Mouse (Mus musculus) lung, adult 2 months (tissue): ENCODE data around the gene Cchcr1. TPM values are rescaled to one million over a fixed set of nuclear protein-coding genes. Genes with fewer than 3 reads are reported as not detected.

Source experiments
- DNase-seq: peaks from one replicate; pipeline ENCODE4 v3.0.0; 2022
- H3K4me1 ChIP-seq: fragments of 200-500 bp; 2 replicates; pipeline ENCODE4 v1.6.1; 2011; ENCODE audit warnings: low read length; ENCODE audit not compliant: control insufficient read depth, insufficient read depth
- H3K4me3 ChIP-seq: fragments of 200-500 bp; replicated peaks from 2 replicates; pipeline ENCODE3; 2011; ENCODE audit warnings: low read depth, mild to moderate bottlenecking, control low read depth, low read length; ENCODE audit errors: extremely low read depth
- CTCF ChIP-seq: fragments of 200-500 bp; IDR thresholded peaks from 2 replicates; pipeline ENCODE4 v1.5.1; 2011; ENCODE audit warnings: mild to moderate bottlenecking, low read length, control low read depth; ENCODE audit not compliant: insufficient read depth
- POLR2A ChIP-seq: fragments of 200-500 bp; IDR thresholded peaks from 2 replicates; pipeline ENCODE4 v1.6.1; 2011; ENCODE audit warnings: low read depth, mild to moderate bottlenecking, control low read depth, low read length, borderline replicate concordance; ENCODE audit errors: extremely low read depth
- WGBS: fragments of 180-500 bp; shearing (Covaris S2); methylation state at CpG from one replicate; pipeline ENCODE4 v1.1.7; 2018; 5-methylcytosine and 5-hydroxymethylcytosine counted together
- polyA plus RNA-seq: library from polyadenylated mRNA; depleted of rRNA; stranded (reverse); fragments of >200 nt; gene quantifications from 2 replicates; pipeline ENCODE4 v1.2.3, GENCODE M21; 2012

Gene Cchcr1
- polyA plus RNA-seq, 1 experiment: 8.4 TPM

- DNase-seq: no peak
- WGBS: 71% methylated on average over 15 of the region's 15 CpGs
- Histone ChIP-seq H3K4me1 (no peaks in the 10 kb centered on the region), H3K4me3 (no peak overlapping the region)
- TF ChIP-seq CTCF (no peak), POLR2A (no peak)
Observed at GRCm38 (mm10) chr17:35542761-35543411, 26.0 kb downstream of the Cchcr1 start.

- Histone ChIP-seq H3K4me3 (no peak overlapping the region), H3K4me1 (no peaks in the 10 kb centered on the region)
- no peak for DNase-seq
- TF ChIP-seq CTCF: no peak
- TF ChIP-seq POLR2A: no peak
- WGBS: 37% methylated on average over 14 of the region's 14 CpGs
Observed at GRCm38 (mm10) chr17:35543412-35543861, 26.5 kb downstream of the Cchcr1 start.

- no peak for TF ChIP-seq CTCF
- no peak for TF ChIP-seq POLR2A
- DNase-seq: no peak
- peaks cover 3% of the 10 kb centered on the region for H3K4me1 ChIP-seq
- no peak overlapping the region for H3K4me3 ChIP-seq
- 48% methylated on average over 6 of the region's 6 CpGs for WGBS
Observed at GRCm38 (mm10) chr17:35544001-35544400, 27.1 kb downstream of the Cchcr1 start.

- peak; percentile 55 for DNase-seq
- Histone ChIP-seq H3K4me1 (peaks cover 4% of the 10 kb centered on the region), H3K4me3 (no peak overlapping the region)
- peak; percentile 51 for TF ChIP-seq CTCF
- no peak for TF ChIP-seq POLR2A
- 29% methylated on average over 6 of the region's 6 CpGs for WGBS
Observed at GRCm38 (mm10) chr17:35544680-35545079, 27.8 kb downstream of the Cchcr1 start.

- peaks cover 4% of the 10 kb centered on the region for H3K4me1 ChIP-seq
- no peak for DNase-seq
- TF ChIP-seq CTCF: no peak
- TF ChIP-seq POLR2A: no peak
- H3K4me3 ChIP-seq: no peak overlapping the region
- WGBS: 75% methylated on average over 2 of the region's 2 CpGs
Observed at GRCm38 (mm10) chr17:35547465-35547864, 30.6 kb downstream of the Cchcr1 start.

- WGBS: 20% methylated on average over 5 of the region's 5 CpGs
- H3K4me3 ChIP-seq: no peak overlapping the region
- no peak for DNase-seq
- no peak for TF ChIP-seq CTCF
- TF ChIP-seq POLR2A: no peak
- peaks cover 4% of the 10 kb centered on the region for H3K4me1 ChIP-seq
Observed at GRCm38 (mm10) chr17:35548636-35549035, 31.7 kb downstream of the Cchcr1 start.

GRCm38 (mm10) chr17:35549437-35550142 is 32.7 kb downstream of the Cchcr1 start:
- Histone ChIP-seq H3K4me1 (peaks cover 4% of the 10 kb centered on the region), H3K4me3 (no peak overlapping the region)
- TF ChIP-seq POLR2A (peak; percentile 29; the same call in 1 of the 2 replicates), CTCF (no peak)
- 20% methylated on average over 15 of the region's 15 CpGs for WGBS
- peak; percentile 76 for DNase-seq

GRCm38 (mm10) chr17:35550143-35550494 is 33.2 kb downstream of the Cchcr1 start:
- Histone ChIP-seq H3K4me3 (no peak overlapping the region), H3K4me1 (peaks cover 4% of the 10 kb centered on the region)
- WGBS: 94% methylated on average over 4 of the region's 4 CpGs
- DNase-seq: no peak
- TF ChIP-seq POLR2A: no peak
- no peak for TF ChIP-seq CTCF

GRCm38 (mm10) chr17:35550871-35551270 is 34.0 kb downstream of the Cchcr1 start:
- WGBS: 60% methylated on average over 8 of the region's 8 CpGs
- no peak overlapping the region for H3K4me3 ChIP-seq
- no peak for DNase-seq
- H3K4me1 ChIP-seq: peaks cover 4% of the 10 kb centered on the region
- TF ChIP-seq POLR2A (no peak), CTCF (no peak)
